Mouse (Mus musculus): ENCODE data around the gene Cars2. TPM values are rescaled to one million over a fixed set of nuclear protein-coding genes. Genes with fewer than 3 reads are reported as not detected.

Cars2 gene
- total and polyA plus RNA-seq, 3 experiments: 45.6 to 67.1 (median 46.4) TPM

DNA sequence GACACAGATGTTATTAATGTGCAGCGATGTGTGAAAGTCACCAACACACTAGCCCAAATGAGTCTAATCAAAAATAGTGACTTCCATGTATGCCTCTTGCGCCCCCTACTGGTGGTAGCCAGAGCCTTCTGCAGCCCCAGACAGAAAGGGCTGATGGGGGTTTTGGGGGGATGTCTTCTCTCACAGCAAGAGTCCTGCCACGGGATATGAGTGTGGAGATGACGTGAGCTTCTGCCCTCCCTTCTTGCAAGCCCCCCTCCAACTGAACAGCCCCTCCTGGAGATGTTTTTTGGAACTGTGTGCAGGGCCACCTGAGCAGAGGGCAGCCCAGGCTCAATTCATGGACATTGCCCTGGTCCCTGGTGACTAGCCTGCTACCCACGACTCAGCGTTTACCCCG, 64.4 kb downstream of the Cars2 start (continued):
- TF ChIP-seq SIN3A (IDR thresholded peaks at IDR 0.05; ENCODE audit: low read length) (0 out of 2 replicates have a peak, but pooled peaks have one; percentile 26), CTCF (conservative IDR thresholded peaks at IDR 0.05 in 1 of 2, IDR thresholded peaks at IDR 0.05 in 1 of 2; ENCODE audit: low read depth in 2 of 2, low read length in 2 of 2) (peak; percentile 91 to 95), IRF4 (IDR thresholded peaks at IDR 0.05; ENCODE audit: low read depth, low read length) (peak; percentile 37; the same call in 1 of the 2 replicates)

DNA sequence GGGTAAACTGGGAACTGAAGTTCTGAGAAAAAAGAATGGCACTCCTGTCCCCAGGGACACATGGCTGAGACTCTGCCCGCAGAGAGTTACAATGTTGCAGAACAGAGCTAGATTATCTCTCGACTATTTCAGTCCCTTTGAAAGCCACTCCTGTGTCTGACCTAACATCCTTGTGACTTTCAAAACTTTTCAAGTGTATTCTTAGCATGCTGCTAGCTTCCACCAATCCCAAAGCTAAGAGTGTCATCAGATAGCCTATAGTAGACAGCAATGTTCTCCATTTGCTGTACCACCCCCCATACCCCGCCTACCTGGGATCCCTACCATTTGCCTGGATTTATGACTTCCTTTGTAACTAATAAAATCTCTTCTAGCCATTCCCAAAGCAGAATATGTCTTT, 68.0 kb downstream of the Cars2 start:
- DNase-seq (ENCODE audit: extremely low read depth): no peak
- no peak overlapping the region for H3K27ac ChIP-seq (ENCODE audit: insufficient read depth, low read depth)
- H3K9ac ChIP-seq (ENCODE audit: insufficient read depth, low read depth): no peak overlapping the region
- no peak for TF ChIP-seq POLR2AphosphoS2 (IDR thresholded peaks at IDR 0.05; ENCODE audit: low read depth, low read length)
- no peak overlapping the region for H3K4me3 ChIP-seq (replicated peaks in 1 of 3; ENCODE audit: low read depth in 2 of 3, low read length in 2 of 3, poor library complexity in 1 of 3)
- peaks cover 12 to 23% of the 10 kb centered on the region in 2 experiments for H3K4me1 ChIP-seq (ENCODE audit: control insufficient read depth in 1 of 2, insufficient read depth in 2 of 2)
- H3K9me3 ChIP-seq (replicated peaks; ENCODE audit: low read length): no peaks in the 10 kb centered on the region
- peaks cover 42% of the 10 kb centered on the region for H3K27me3 ChIP-seq (replicated peaks)
- H3K36me3 ChIP-seq (replicated peaks in 1 of 2; ENCODE audit: control insufficient read depth in 1 of 2, insufficient read depth in 1 of 2, low read length in 1 of 2): no peaks in the 10 kb centered on the region
- dilution Hi-C loops (cut with MboI; ENCODE audit: extremely low pct_ligation_motif_present, extremely low pct_unique_long_range_greater_than_20kb, low sequenced_read_pairs): no loop called here
- no peak overlapping the region for H3K4me2 ChIP-seq (ENCODE audit: insufficient read depth, low read depth, poor library complexity, severe bottlenecking)
- no peaks in the 10 kb centered on the region for H3K79me2 ChIP-seq (replicated peaks; ENCODE audit: control insufficient read depth, extremely low read depth, insufficient read depth, poor library complexity, severe bottlenecking)
- in situ Hi-C loops (cut with MboI; ENCODE audit: low pct_ligation_motif_present, low pct_unique_long_range_greater_than_20kb, low sequenced_read_pairs): no loop called here

DNA sequence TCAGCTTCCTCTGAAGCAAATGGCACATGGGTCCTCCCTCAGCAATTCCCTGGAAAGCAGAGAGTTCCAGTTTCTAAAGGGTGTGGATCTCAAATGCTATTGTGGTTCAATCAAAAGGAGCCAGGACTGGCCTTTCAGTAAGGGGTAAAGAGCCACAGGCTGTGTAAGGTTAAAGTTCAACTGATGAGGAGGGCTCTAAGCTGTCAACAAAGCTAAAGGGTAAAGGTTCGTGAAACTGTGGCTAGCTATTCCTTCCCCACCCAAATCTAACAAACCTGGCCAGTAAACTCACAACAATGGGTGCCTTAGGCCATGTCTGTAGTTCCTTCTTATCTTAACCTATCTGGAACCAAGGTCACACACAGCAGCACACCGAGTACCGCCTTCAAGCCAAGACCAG, 68.7 kb downstream of the Cars2 start:
- H3K9me3 ChIP-seq (replicated peaks; ENCODE audit: low read length): no peaks in the 10 kb centered on the region
- in situ Hi-C loops (cut with MboI; ENCODE audit: low pct_ligation_motif_present, low pct_unique_long_range_greater_than_20kb, low sequenced_read_pairs): no loop called here
- H3K27ac ChIP-seq (ENCODE audit: insufficient read depth, low read depth): no peak overlapping the region
- H3K9ac ChIP-seq (ENCODE audit: insufficient read depth, low read depth): no peak overlapping the region
- no peaks in the 10 kb centered on the region for H3K36me3 ChIP-seq (replicated peaks in 1 of 2; ENCODE audit: control insufficient read depth in 1 of 2, insufficient read depth in 1 of 2, low read length in 1 of 2)
- H3K79me2 ChIP-seq (replicated peaks; ENCODE audit: control insufficient read depth, extremely low read depth, insufficient read depth, poor library complexity, severe bottlenecking): 0 out of 2 replicates have a peak, but pooled peaks cover 3% of the 10 kb centered on the region
- H3K4me1 ChIP-seq (ENCODE audit: control insufficient read depth in 1 of 2, insufficient read depth in 2 of 2): peaks cover 7 to 27% of the 10 kb centered on the region in 2 experiments; a peak in 3 of 4 replicates
- H3K4me3 ChIP-seq (replicated peaks in 1 of 3; ENCODE audit: low read depth in 2 of 3, low read length in 2 of 3, poor library complexity in 1 of 3): no peak overlapping the region
- TF ChIP-seq ZKSCAN1 (IDR thresholded peaks at IDR 0.05; ENCODE audit: borderline replicate concordance, low read depth, low read length): no peak
- no peak for TF ChIP-seq MEF2A (IDR thresholded peaks at IDR 0.05; ENCODE audit: borderline replicate concordance, low read depth, low read length)
- dilution Hi-C loops (cut with MboI; ENCODE audit: extremely low pct_ligation_motif_present, extremely low pct_unique_long_range_greater_than_20kb, low sequenced_read_pairs): no loop called here
- no peak for DNase-seq (ENCODE audit: extremely low read depth)
- no peak overlapping the region for H3K4me2 ChIP-seq (ENCODE audit: insufficient read depth, low read depth, poor library complexity, severe bottlenecking)
- peaks cover 43% of the 10 kb centered on the region for H3K27me3 ChIP-seq (replicated peaks)

DNA sequence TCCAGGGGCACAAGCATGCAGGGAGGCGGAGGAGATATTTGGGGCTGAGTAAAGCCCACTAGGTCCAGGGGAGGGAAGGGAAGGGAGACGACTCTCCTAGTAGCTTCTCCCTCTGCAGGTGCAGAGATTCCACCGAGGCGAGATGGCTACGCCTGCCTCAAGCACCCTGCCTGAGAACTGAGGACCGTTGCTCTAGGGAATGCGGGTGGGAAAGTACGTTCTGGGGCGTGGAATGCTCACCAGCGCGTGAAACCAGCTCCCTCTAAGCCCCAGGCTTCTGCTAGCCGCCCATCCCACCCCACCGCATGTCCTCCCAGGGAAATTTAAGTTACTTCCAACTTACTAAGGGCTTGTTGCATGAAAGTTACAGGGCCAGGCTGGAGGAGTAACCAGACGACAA, 71.0 kb downstream of the Cars2 start:
- no peak for TF ChIP-seq NRF1 (IDR thresholded peaks at IDR 0.05; ENCODE audit: low read depth, low read length)
- no peak for TF ChIP-seq PAX5 (IDR thresholded peaks at IDR 0.05; ENCODE audit: low read length)
- TF ChIP-seq CTCF (conservative IDR thresholded peaks at IDR 0.05 in 1 of 2, IDR thresholded peaks at IDR 0.05 in 1 of 2; ENCODE audit: low read depth in 2 of 2, low read length in 2 of 2): no peak
- TF ChIP-seq ZKSCAN1 (IDR thresholded peaks at IDR 0.05; ENCODE audit: borderline replicate concordance, low read depth, low read length): no peak
- Histone ChIP-seq H3K79me2 (replicated peaks; ENCODE audit: control insufficient read depth, extremely low read depth, insufficient read depth, poor library complexity, severe bottlenecking) (peaks cover 11% of the 10 kb centered on the region; the same call in 1 of the 2 replicates), H3K4me1 (ENCODE audit: control insufficient read depth in 1 of 2, insufficient read depth in 2 of 2) (peaks cover 10 to 36% of the 10 kb centered on the region in 2 experiments), H3K27ac (ENCODE audit: insufficient read depth, low read depth) (no peak overlapping the region), H3K4me2 (ENCODE audit: insufficient read depth, low read depth, poor library complexity, severe bottlenecking) (0 out of 2 replicates have a peak overlapping the region, but pooled peaks have one; percentile 46), H3K36me3 (replicated peaks in 1 of 2; ENCODE audit: control insufficient read depth in 1 of 2, insufficient read depth in 1 of 2, low read length in 1 of 2) (peaks cover 0 to 2% of the 10 kb centered on the region in 2 experiments), H3K27me3 (replicated peaks) (peaks cover 41% of the 10 kb centered on the region), H3K9ac (ENCODE audit: insufficient read depth, low read depth) (no peak overlapping the region), H3K4me3 (replicated peaks in 1 of 3; ENCODE audit: low read depth in 2 of 3, low read length in 2 of 3, poor library complexity in 1 of 3) (no peak overlapping the region), H3K9me3 (replicated peaks; ENCODE audit: low read length) (no peaks in the 10 kb centered on the region)
- DNase-seq (ENCODE audit: extremely low read depth): no peak
- in situ Hi-C loops (cut with MboI; ENCODE audit: low pct_ligation_motif_present, low pct_unique_long_range_greater_than_20kb, low sequenced_read_pairs): no loop called here
- dilution Hi-C loops (cut with MboI; ENCODE audit: extremely low pct_ligation_motif_present, extremely low pct_unique_long_range_greater_than_20kb, low sequenced_read_pairs): no loop called here

Data from CH12.LX (cell line).